Mouse (Mus musculus) right cerebral cortex, adult 18-20 months (tissue): ENCODE results near the gene Pkd1l2.

Source experiments
- DNase-seq: peaks from one replicate; pipeline ENCODE4 v3.0.0; 2022; ENCODE audit warnings: mixed read lengths

Pkd1l2 gene

GRCm38 (mm10) chr8:116952428-116952827 is 129.8 kb downstream of the Pkd1l2 start:
- no peak for DNase-seq

GRCm38 (mm10) chr8:116951778-116952177 is 130.5 kb downstream of the Pkd1l2 start:
- DNase-seq = no peak

- DNase-seq = no peak
These were observed 130.9 kb downstream of the Pkd1l2 start for GRCm38 (mm10) chr8:116951369-116951768.

- DNase-seq = no peak
These were observed 134.7 kb downstream of the Pkd1l2 start for GRCm38 (mm10) chr8:116947589-116947988.

- DNase-seq = no peak
These were observed 135.4 kb downstream of the Pkd1l2 start for GRCm38 (mm10) chr8:116946851-116947250.

GRCm38 (mm10) chr8:116946268-116946838 is 135.9 kb downstream of the Pkd1l2 start:
- peak; percentile 78 for DNase-seq
